Mouse (Mus musculus): ENCODE data around the gene Card14.
"Not testable (repeated sequence)": the region's sequence is repeated elsewhere in the genome, so short reads cannot be mapped to it uniquely, and the experiment has no call there.

Card14 gene

DNA sequence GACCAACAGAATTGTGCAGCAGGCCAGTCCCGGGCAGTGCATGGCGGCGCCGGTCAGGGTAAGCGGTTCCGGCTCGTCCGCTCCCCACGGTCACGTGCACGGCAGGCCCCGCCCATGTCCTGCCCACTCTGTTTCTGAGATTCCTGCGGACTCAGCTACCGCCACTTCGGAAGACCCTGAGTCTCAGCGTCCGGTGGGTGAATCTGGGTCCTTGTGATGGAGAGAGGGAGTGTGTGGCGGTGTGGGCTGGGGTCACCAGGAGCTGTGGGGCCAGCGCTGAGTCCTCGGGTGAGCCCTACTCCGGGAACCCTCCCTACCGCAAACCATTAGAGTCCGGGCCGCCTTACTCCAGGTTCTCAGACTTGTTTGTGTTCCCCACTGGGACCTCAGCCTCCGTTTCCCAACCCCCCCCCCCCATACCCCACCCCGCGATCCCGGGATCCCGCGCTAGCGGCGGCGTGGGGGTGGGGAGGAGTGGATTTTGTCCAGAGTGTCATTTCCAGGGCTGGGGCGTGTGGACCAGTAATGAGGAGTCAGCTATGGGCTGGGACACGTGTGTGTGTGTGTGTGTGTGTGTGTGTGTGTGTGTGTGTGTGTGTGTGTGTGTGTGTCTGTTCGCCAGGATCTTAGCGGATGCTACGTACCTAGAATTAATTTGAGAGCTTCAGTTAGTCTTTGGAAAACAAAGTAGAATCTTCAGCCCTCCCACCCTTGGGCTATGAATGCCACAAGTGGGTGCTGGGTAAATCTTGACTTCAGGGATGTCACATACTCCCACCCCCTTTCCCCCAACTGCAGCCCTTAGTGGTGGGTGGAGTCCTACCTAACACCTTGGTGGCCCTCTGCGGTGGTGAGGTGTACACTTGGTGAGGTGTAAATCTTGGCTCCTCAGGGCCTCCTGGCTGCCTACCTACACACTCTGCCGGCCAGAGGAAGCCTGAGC is 48.1 kb downstream of the Card14 start, which contains the start of the genes Sgsh and Slc26a11:
Sgsh (minus strand) TSS at position 94 of the 943 bp plus-strand sequence.
Slc26a11 (plus strand) TSS at position 115 of the 943 bp plus-strand sequence.
- DNase-seq (ENCODE audit: low spot score in 2 of 2), result peak; percentile 85 to 91

DNA sequence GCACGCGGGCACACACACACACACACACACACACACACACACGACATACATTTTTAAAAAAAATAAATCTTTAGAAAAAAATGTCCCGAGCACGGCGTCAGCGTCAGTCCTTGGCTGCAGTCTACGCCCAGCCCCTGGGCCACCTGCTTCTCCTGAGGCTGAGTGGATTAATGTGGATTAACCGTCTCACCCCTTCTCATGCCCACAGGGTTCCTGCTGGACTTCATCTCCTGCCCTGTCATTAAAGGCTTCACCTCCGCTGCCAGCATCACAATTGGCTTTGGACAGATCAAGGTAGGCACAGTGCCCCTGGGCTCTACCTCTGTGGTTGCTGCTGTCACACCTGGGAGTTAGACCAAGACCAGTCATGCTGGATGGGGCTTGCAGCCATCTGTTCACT is 51.5 kb downstream of the Card14 start:
- no peak for DNase-seq (ENCODE audit: low spot score in 2 of 2)

DNA sequence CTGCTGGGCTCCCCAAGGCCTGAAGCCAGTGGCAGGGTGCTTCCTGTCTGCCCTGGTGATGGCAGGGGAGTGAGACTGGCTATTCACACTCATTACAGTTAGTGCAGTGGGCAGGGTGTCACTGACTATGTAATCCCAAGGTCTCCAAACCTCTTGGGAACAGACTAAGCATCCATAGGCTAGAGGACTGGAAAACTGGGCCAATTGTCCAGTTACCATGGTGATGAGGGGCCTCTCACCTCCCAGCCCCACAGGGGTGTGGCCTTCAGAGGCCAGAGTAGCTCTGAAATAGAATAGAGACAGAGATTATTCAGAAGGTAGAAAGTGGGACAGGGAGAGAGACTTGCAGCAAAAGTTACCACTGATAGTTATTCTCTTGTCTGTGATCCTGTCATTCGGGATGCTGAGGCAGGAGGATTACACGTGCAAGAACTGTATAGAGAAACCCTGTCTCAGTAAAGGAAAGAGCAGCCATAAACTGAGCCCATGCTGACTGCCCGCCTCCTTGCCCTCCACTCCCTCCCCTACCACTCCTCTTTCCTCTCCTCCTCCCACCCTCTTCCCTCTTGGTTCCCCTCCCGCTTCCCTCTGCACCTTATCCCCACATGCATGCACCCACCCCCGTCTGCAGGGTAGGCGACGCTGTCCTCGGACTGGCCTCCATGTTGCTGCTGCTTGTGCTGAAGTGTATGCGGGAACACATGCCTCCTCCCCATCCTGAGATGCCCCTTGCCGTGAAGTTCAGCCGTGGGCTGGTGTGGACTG is 55.4 kb downstream of the Card14 start:
- DNase-seq (ENCODE audit: low spot score in 2 of 2), result no peak

DNA sequence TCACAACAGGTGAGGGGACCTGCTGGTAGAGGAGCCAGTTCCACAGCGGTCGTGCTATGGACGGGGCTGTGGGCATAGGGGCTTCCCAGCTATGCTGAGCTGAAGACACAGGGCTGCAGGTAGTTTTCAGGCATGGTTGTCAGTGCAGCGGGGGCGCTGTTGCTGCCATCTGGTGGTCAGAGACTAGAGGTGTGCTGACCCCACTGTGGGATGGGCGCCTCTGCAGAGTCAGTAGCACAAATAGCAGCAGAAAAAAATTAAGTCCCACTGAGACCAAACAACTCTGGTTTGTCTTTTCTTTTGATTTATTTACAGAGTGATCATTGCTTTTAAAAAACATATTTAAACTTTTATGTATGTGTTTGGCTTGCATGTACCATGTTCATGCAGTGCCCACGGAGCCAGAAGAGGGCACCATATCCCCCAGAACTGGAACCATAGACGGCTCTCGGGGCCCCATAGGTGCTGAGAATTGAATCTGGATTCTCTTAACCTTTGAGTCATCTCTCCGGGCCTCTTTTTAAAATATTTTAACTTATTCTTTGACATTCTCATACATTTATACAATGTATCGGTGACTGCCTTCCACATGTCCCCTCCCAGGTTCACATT is 56.1 kb downstream of the Card14 start:
- DNase-seq (ENCODE audit: low spot score in 2 of 2), result peak; percentile 54 to 65

DNA sequence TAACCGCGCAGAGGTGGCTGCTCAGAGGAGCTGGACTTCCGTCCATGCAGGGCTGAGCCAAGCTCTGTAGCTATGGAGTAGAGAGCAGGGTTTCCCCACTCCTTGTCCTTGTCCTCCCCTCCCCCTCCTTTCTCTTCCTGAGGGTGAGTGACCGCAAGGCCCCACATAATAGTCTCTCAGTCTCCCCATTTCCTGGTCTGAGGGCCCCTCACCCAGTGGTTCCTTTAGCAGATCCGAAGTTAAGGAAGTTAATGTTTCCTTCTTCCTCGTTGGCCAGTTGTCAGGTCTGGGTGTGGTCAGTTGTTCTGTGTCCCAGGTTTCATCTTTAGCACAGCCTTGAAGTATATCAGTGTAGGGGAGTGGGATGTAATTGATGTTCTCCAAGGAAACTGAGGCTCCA is 67.9 kb downstream of the Card14 start:
- DNase-seq (ENCODE audit: low spot score in 2 of 2), result no peak

DNA sequence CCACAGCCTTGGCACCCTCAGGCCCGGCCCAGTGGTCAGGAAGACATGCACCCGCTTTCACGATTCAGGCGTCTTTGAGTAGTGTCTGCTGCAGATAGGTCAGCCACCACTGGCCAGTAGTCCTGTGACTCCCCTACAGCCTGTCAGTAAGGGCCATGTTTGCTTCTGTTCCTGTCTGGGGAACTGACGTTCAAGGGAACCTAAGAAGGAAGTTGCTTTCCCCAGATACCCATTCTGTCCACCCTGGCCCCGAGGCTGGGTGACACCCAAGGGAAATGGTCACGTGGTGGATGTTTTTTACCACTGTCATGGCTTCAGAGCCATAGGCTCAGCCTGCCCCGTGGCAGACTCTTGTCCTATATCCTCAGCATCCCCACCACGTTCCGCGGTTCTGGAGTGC is 69.8 kb downstream of the Card14 start:
- DNase-seq (ENCODE audit: low spot score in 2 of 2), result no peak

DNA sequence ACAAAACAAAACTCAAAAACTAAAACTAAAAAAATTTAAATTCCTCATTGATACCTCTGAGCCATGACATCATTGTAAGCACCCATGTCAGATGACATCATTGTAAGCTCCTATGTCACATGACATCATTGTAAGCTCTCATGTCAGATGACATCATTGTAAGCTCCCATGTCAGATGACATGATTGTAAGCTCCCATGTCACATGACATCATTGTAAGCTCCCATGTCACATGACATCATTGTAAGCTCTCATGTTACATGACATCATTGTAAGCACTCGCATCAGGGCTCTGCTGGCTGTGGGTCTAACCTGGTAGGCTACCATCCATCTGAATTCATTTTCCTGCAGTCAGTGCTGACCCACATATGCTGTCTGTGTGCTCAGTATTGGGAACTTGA is 71.0 kb downstream of the Card14 start:
- no peak for DNase-seq (ENCODE audit: low spot score in 2 of 2)

DNA sequence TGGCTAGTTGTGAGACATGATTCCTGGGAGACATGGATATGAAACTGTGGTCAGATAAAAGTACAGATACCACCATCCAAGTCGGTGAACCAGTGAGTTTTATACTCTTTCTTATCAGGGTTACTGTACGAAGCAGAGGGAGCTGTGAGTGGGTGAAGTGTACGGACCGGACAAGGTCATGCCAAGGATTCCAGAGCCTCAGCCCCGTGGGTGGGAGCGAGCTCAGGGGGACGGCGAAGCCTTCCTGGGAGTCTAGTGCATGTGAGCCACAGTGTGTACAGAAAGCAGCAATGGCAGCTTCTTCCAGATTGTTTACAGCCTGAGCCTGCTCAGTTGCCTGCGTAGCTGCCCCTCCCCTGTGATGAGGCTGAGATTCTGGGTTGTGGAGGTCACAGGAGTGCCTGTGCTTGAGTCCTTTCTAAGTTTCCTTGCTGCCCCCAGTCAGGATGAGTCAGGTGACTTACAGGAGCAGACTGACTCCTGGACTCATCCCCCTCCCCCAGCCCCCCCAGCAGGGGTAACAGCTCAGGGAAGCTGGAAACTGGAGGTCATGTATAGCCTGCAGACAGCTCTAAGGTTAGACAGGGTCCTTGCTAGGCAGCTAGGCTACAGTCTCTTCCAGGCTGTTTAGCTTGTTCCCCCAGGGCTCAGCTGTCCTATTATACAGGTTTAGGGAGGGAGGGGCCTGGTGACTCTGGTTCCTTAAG is 74.2 kb downstream of the Card14 start:
- no peak for DNase-seq (ENCODE audit: low spot score in 2 of 2)

DNA sequence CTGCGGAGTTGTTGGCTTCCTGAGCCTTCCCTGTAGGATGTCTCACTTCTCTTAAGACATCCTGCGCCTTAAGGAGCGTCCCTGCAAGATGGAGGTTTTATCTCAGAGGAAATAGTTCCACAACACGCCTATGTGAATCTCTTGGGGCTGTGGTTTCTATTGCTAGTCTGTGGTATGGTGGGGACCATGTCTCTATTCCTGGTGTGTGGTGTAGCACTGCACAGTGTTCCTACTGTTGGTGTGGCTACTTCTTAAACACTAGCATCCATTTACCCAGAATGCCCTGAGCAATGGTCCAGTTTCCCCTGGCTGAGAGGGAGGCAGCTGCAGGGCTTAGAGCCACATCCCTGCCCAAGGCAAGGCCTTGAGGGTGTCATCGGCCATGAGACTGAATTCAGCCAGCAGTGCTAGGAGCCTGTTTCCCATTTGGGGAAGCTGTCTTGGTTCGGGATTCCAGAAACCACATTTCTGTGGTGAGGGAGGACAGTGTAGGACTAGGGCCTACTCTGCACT is 74.8 kb downstream of the Card14 start:
- no peak for DNase-seq (ENCODE audit: low spot score in 2 of 2)

DNA sequence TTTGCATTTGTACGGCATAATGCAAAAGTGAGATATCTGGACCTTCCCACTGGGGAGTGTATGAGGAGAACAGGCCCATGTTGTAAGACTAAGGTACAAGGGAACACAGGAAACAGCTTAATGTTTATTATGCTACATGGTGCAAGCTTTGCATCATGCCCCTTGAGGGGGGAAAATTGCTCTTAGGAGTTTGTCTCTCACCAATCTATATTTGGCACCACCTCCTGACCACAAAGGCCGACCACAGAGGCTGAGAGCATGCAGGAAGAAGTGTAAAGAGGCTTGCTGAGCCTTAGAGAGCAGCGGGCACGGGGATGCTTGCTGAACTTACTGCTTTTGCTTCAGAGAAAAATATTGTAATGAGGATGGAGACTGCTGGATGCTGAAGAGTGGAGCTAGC is 77.3 kb downstream of the Card14 start:
- no peak for DNase-seq (ENCODE audit: low spot score in 2 of 2)

DNA sequence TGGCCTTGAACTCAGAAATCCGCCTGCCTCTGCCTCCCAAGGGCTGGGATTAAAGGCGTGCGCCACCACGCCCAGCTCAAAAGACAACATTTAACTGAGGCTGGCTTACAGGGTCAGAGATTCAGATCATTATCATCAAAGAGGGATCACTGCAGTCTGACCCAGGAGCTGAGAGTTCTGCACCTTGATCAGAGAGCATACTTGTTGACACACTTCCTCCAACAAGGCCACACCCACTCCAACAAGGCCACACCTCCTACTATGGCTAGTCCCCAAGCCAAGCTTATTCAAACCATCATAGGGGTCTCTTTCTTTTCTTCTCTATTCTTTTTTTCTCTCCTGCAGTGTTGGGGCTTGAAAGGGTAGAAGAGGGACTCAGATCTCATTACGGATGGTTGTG is 78.7 kb downstream of the Card14 start:
- DNase-seq (ENCODE audit: low spot score in 2 of 2), result no peak

DNA sequence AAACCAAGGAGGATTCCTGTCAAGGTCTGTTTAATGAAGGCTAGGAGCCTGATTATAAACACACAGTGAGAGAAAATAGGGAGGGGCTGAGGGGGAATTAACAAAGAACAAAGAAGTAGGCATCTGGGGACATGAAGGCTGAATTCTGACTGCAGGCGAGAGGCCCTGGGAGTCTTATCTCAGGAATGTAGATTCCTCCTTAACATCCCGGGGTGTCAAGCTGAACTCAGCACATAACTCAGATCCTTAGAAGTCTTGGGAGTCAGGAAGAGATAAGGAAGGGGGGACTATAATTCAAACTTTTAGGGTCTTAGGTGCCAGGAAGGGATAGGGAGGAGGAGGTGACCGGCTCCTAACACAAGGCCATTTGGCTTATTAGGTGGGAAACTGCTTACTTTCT is 79.7 kb downstream of the Card14 start:
- DNase-seq (ENCODE audit: low spot score in 2 of 2), result not testable (repeated sequence)

DNA sequence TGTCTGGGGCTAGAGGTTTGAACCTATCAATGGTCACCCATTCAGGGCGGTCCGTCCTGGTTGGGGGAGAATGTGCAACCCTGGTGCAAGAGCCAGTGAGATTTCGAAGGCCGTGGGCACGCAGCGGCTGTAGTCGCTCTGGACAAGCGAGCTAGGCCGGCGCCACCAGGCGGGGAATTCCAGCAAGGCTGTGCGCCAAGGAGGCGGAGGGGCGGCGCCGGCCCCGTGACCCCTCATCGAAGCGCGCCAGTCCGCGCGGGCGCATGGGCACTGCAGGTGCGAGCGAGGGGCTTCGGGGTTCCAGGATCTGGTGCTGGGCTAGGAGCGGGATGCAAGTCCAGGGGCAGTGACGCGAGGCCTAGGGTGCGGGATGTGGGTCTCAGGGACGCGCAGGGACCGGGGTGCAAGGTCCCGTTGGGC is 82.3 kb downstream of the Card14 start:
- peak; percentile 62 to 83 for DNase-seq (ENCODE audit: low spot score in 2 of 2)

DNA sequence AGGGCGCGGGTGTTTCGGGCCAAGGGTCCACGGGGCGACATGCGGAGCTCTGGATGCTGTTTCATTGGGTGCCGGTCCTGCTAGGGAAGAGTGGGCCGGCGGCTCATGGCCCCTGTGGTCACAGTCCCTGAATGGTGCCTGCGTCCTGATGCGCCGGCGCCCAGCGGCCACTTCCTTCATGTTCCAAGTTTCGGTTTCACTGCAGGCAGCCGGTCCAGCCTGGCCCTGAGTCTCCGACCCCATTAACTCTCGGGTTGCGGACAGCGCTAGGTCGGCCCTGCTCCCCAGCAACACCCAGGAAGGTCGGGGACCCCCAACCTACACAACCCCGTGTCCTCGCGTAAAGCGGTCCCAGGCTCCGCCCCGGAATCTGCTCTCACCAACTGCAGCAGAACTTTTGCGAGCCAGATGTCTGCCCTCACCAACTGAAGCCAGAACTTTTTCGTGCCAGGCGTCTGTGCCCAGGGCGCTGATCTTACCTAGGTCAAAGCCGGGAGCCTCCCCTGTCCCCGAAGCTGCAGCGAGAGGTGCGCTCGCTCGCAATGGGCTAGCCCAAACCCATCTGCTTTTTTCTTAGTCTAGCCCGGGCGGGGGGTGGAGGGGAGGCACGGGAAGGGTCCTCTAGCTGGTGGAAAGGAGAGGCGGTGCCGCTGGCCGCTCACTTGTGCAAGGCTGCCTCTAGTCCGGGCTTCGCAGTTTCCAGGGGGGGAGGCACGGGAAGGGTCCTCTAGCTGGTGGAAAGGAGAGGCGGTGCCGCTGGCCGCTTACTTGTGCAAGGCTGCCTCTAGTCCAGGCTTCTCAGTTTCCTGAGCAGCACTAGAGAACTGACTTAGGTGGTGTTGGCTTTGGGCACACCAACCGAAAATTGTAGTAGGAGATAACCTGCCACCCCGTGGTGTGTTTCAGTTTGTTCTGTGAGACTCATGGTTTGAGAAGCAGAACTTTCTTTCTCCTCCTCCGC is 83.0 kb downstream of the Card14 start:
- DNase-seq (ENCODE audit: low spot score in 2 of 2), result peak; percentile 72 to 76

DNA sequence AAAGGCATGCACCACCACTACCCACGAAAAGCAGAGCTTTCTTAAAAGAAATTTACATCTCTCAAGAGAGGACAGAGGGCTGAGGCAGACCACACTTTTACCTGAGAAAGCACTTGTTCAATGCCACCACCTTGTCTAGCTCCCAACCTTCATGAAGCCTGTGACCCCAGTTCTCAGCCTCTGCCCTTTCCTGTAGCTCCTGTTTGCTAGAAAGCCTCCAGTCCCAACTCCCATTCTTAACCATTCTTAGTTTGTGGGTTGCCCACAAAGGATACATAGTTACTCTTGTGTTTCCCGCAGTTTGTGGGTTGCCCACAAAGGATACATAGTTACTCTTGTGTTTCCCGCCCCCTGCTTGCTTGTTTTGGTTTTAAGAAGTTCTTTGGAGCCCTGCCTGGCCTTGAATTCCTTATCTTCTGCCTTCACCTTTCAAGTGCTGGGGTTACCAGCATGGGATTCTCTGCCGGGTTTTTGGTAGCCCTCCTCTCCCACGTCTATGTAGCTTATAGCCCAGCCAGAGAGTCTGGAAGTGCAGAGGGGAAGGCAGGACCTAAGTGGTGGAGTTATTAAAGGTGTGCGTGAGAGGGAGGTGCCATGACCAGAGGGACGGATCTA is 83.9 kb downstream of the Card14 start:
- DNase-seq (ENCODE audit: low spot score in 2 of 2), result no peak

DNA sequence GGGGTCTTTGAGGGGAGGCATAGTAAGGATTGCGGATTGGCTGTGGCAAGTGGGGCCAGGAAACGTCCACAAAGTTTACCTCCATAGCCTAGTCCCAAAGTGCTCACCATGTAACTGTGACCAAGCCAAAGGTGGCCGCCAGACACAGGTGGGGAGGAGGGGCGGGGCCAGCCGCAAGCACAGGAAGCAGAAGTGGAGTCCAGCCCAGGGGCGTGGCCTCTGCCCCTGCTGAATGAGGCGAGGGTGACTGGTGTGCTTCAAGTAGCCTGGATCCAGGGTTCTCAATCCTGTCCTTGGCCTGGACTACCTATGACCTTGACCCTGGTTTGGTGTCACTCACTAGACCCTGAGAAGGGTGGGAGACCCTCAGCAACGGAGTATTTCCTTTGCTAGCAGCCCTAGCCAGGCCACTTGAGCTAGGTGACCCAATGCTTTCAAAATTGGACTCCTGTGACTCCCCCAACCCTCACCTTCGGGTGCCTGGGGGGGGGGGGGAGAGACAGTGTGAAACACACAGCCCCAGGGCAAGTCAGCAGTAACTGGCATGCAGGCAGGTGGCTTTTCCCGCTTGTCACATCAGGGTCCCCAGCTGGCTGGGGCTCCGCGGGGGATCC is 84.5 kb downstream of the Card14 start:
- peak; percentile 68 to 79 for DNase-seq (ENCODE audit: low spot score in 2 of 2)

DNA sequence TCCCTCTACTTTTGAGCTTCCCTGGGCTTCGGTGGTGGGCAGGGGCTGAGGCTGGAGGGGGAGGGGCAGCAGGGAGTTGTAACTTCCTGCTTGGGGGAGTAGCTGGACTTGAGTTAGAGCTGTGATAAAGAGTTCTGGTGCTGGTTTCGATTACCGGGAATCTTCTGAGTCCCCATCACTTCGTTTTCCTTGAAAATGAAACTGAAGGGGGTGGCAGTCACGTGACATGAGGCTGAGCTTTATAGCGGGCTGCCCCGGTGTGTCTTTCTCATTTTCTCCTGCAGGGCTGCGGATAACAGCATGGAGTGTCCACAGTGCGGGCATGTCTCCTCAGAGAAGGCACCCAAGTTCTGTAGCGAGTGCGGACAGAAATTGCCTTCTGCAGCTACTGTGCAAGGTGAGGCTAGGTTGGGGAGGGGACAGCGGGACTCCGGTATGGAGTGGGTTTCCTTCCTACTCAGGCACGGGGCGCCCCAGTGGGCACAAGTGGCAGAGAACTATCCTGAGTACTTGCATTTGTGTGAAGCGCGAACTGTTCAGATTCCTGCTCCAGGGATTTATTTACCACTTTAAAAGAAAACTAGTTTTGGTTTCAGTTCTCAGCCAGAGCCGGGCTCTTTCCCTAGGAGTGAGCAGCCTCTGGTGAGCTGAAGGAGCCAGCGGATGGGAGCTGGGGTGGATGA is 85.4 kb downstream of the Card14 start, which contains the start of gene Rnf213:
Rnf213 (plus strand) TSS at position 301 of the 683 bp plus-strand sequence.
- DNase-seq (ENCODE audit: low spot score in 2 of 2), result peak; percentile 52 to 68

DNA sequence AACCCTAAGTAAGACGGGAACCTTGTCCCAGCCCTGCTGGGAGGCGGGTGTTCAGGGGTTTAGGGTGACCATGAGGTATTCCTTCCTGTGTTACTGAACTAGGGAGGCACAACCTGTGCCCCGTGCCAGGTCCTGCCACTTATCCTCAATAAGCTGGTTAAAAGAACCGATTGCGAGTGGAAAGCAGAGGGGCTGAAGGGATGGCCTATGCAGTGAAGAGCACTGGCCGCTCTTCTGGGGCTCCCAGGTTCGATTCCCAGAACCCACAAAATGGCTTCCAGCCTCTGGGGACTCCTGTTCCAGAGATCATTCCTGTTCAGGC is 85.9 kb downstream of the Card14 start:
- no peak for DNase-seq (ENCODE audit: low spot score in 2 of 2)

DNA sequence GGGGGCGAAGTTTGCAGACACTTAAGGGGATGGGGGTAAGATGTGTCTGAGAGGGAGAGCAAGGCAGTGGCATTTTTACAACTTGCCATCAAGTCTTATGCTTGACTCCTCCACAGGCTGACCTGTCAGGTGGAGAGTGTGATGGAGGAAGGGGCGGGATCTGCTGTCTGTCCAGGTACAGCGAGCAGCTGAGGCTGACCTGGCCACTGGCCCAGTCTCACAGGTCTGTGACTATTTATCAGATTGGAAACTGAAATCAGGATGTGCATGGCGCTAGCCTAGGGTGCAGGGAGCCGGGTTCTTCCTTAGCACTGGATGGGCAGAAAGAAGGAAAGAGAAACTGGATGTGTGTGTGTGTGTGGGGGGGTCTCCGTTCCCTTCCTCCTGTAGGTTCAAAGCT is 86.6 kb downstream of the Card14 start:
- no peak for DNase-seq (ENCODE audit: low spot score in 2 of 2)
